Mouse (Mus musculus): Measurements from ENCODE around the gene Slc15a2. TPM values are rescaled to one million over a fixed set of nuclear protein-coding genes. Genes with fewer than 3 reads are reported as not detected.

The Slc15a2 gene
- polyA plus RNA-seq, 1 experiment from 2014 or later = 1.7 TPM

DNA sequence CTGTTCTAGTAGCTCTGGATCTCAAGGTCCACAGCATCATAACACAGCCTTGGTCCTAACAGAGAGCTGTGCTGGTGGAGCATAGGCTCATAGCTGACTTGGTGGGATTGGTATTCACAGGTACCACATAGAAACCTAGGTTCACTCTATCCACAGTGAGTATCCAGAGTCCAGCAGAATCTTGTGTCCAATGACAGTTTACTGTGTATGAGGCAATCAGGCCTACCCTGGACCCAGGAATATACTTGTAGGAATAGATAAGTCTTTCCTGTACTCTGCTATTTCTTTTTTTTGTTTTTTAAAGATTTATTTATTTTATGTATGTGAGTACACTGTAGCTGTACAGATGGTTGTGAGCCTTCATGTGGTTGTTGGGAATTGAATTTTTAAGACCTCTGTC lies 32.2 kb upstream of the Slc15a2 start:
- no peaks in the 10 kb centered on the region for H3K9me3 ChIP-seq (ENCODE audit: control insufficient read depth, low read length)
- no peak for DNase-seq (ENCODE audit: low spot score, missing footprints)
- no peak overlapping the region for H3K27ac ChIP-seq (ENCODE audit: low read depth, low read length)
- no peak overlapping the region for H3K4me2 ChIP-seq
- H3K4me3 ChIP-seq (ENCODE audit: low read depth, low read length) = no peak overlapping the region
- H3K36me3 ChIP-seq (ENCODE audit: control insufficient read depth, insufficient read depth, low read length) = no peaks in the 10 kb centered on the region
- ATAC-seq (ENCODE audit: low FRiP score) = peak; percentile 61; the same call in 1 of the 2 replicates
- no peaks in the 10 kb centered on the region for H3K4me1 ChIP-seq (ENCODE audit: control insufficient read depth, insufficient read depth, low read length)
- no peak overlapping the region for H3K9ac ChIP-seq (ENCODE audit: low read length)
- no peaks in the 10 kb centered on the region for H3K27me3 ChIP-seq (ENCODE audit: control insufficient read depth, insufficient read depth, low read length)

DNA sequence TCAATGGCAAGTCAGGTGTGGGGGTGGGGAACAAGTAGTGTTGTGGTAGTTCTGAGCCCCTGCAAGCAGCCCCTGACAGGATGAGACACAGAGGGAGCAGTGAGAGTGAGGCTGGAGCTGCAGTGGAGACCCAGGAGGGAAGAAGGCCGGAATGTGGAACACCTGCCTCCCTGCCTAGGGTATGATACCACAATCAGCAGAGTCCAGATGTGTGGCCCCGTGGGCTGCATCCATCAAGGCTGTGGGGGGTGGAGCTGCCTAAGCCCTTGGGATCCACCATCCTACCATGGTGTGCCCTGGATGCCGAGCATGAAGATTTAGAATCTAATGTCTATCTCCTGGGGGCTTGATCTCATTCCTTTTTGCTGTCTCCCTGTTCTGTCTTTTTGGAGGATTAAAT lies 28.9 kb upstream of the Slc15a2 start:
- no peaks in the 10 kb centered on the region for H3K9me3 ChIP-seq (ENCODE audit: control insufficient read depth, low read length)
- no peaks in the 10 kb centered on the region for H3K4me1 ChIP-seq (ENCODE audit: control insufficient read depth, insufficient read depth, low read length)
- WGBS = 82% methylated on average over 3 of the region's 3 CpGs
- ATAC-seq (ENCODE audit: low FRiP score) (no peak), DNase-seq (ENCODE audit: low spot score, missing footprints) (no peak)
- no peak overlapping the region for H3K4me2 ChIP-seq
- H3K27ac ChIP-seq (ENCODE audit: low read depth, low read length) = no peak overlapping the region
- no peak overlapping the region for H3K4me3 ChIP-seq (ENCODE audit: low read depth, low read length)
- no peaks in the 10 kb centered on the region for H3K27me3 ChIP-seq (ENCODE audit: control insufficient read depth, insufficient read depth, low read length)
- no peak overlapping the region for H3K9ac ChIP-seq (ENCODE audit: low read length)
- H3K36me3 ChIP-seq (ENCODE audit: control insufficient read depth, insufficient read depth, low read length) = no peaks in the 10 kb centered on the region

DNA sequence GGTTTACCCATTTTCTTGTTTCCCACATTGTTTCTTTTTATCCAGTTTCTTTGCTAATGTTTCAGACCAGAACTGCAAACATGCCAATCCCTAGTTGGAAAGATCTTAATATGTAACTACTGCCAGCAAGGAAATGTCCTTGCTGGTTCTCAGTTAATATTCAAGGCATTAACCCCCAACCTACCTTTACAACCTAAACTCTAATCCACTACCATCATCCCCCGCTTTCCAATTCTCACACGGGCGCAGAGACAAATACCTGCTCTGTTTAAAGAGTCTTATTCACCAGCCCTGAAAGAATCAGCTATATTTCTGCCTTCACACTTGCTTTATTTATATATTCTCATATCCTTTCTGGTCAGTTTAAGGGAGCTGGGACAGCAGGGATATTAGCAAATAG lies 23.9 kb upstream of the Slc15a2 start:
- WGBS = 86% methylated on average over 3 of the region's 3 CpGs
- Histone ChIP-seq H3K4me1 (ENCODE audit: control insufficient read depth, insufficient read depth, low read length) (no peaks in the 10 kb centered on the region), H3K36me3 (ENCODE audit: control insufficient read depth, insufficient read depth, low read length) (no peaks in the 10 kb centered on the region), H3K27ac (ENCODE audit: low read depth, low read length) (no peak overlapping the region), H3K27me3 (ENCODE audit: control insufficient read depth, insufficient read depth, low read length) (no peaks in the 10 kb centered on the region), H3K9me3 (ENCODE audit: control insufficient read depth, low read length) (no peaks in the 10 kb centered on the region), H3K9ac (ENCODE audit: low read length) (no peak overlapping the region), H3K4me2 (no peak overlapping the region), H3K4me3 (ENCODE audit: low read depth, low read length) (no peak overlapping the region)
- DNase-seq (ENCODE audit: low spot score, missing footprints) (no peak), ATAC-seq (ENCODE audit: low FRiP score) (no peak)

DNA sequence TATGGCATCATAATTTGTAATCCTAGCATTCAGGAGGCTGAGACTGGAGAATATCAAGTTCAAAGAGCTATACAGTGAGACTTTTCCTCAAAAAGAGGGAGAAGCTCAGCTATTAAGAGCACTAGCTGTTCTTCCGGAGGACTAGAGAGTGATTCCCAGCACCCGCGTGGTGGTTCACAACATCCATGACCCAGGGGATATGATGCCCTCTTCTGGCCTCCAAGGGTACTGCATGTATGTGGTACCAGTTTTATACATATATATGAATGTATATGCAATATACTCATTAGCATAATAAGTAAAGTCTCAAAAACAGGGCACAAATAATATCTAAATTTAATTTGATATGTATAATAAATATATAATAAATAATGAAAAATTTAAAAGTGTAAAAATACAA lies 17.6 kb upstream of the Slc15a2 start:
- no peaks in the 10 kb centered on the region; the same call in 1 of the 2 replicates for H3K9me3 ChIP-seq (ENCODE audit: control insufficient read depth, low read length)
- H3K27me3 ChIP-seq (ENCODE audit: control insufficient read depth, insufficient read depth, low read length) = no peaks in the 10 kb centered on the region
- H3K4me2 ChIP-seq = no peak overlapping the region
- DNase-seq (ENCODE audit: low spot score, missing footprints) = no peak
- no peak overlapping the region for H3K4me3 ChIP-seq (ENCODE audit: low read depth, low read length)
- H3K9ac ChIP-seq (ENCODE audit: low read length) = no peak overlapping the region
- ATAC-seq (ENCODE audit: low FRiP score) = no peak
- H3K27ac ChIP-seq (ENCODE audit: low read depth, low read length) = no peak overlapping the region
- H3K4me1 ChIP-seq (ENCODE audit: control insufficient read depth, insufficient read depth, low read length) = no peaks in the 10 kb centered on the region
- H3K36me3 ChIP-seq (ENCODE audit: control insufficient read depth, insufficient read depth, low read length) = no peaks in the 10 kb centered on the region
- WGBS = 87% methylated on average over 3 of the region's 3 CpGs

DNA sequence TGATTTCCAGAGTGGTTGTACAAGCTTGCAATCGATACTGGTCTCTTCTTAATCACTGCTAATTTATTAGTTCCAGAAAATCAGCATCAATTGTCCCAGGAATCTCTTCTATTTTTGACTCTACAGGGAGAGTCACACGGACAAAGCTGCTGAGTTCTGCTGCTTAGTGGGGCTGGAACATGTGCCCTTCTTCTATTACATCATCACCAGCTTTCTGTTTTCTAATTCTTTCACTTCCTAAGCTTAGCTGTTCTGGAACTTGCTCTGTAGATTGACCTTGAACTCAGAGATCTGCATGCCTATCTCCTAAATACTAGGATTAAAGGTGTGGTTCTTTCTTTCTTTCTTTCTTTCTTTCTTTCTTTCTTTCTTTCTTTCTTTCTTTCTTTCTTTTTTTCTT lies 13.6 kb upstream of the Slc15a2 start:
- no peaks in the 10 kb centered on the region; the same call in 1 of the 2 replicates for H3K9me3 ChIP-seq (ENCODE audit: control insufficient read depth, low read length)
- no peak overlapping the region for H3K4me3 ChIP-seq (ENCODE audit: low read depth, low read length)
- H3K27me3 ChIP-seq (ENCODE audit: control insufficient read depth, insufficient read depth, low read length) = no peaks in the 10 kb centered on the region
- 87% methylated on average over 2 of the region's 2 CpGs for WGBS
- no peak overlapping the region for H3K4me2 ChIP-seq
- DNase-seq (ENCODE audit: low spot score, missing footprints) = no peak
- H3K9ac ChIP-seq (ENCODE audit: low read length) = no peak overlapping the region
- H3K27ac ChIP-seq (ENCODE audit: low read depth, low read length) = no peak overlapping the region
- no peak for ATAC-seq (ENCODE audit: low FRiP score)
- no peaks in the 10 kb centered on the region for H3K4me1 ChIP-seq (ENCODE audit: control insufficient read depth, insufficient read depth, low read length)
- no peaks in the 10 kb centered on the region for H3K36me3 ChIP-seq (ENCODE audit: control insufficient read depth, insufficient read depth, low read length)

DNA sequence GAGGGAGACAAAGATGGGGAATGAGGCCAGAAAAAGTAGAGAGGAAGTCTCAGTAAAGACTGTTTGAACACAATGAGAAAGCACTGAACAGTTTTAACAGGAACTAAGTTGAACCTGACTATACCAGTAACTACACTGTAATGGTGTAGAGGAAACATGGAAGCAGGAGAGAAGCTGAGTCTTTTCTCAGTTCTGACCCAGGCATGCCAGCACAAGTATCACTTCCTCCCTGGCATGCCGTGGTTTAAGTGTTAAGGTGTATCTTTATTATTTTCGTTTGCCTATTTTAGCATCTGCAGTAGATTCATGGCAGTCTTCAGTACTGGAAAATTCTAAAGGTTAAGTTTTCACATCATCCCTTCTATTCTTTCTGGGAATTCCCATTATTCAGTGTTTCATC lies 10.2 kb upstream of the Slc15a2 start:
- WGBS = 90% methylated on average over 2 of the region's 2 CpGs
- DNase-seq (ENCODE audit: low spot score, missing footprints) = no peak
- Histone ChIP-seq H3K4me1 (ENCODE audit: control insufficient read depth, insufficient read depth, low read length) (no peaks in the 10 kb centered on the region), H3K4me3 (ENCODE audit: low read depth, low read length) (no peak overlapping the region), H3K9me3 (ENCODE audit: control insufficient read depth, low read length) (no peaks in the 10 kb centered on the region), H3K27ac (ENCODE audit: low read depth, low read length) (no peak overlapping the region), H3K9ac (ENCODE audit: low read length) (no peak overlapping the region), H3K36me3 (ENCODE audit: control insufficient read depth, insufficient read depth, low read length) (no peaks in the 10 kb centered on the region), H3K27me3 (ENCODE audit: control insufficient read depth, insufficient read depth, low read length) (no peaks in the 10 kb centered on the region), H3K4me2 (no peak overlapping the region)
- ATAC-seq (ENCODE audit: low FRiP score) = no peak

DNA sequence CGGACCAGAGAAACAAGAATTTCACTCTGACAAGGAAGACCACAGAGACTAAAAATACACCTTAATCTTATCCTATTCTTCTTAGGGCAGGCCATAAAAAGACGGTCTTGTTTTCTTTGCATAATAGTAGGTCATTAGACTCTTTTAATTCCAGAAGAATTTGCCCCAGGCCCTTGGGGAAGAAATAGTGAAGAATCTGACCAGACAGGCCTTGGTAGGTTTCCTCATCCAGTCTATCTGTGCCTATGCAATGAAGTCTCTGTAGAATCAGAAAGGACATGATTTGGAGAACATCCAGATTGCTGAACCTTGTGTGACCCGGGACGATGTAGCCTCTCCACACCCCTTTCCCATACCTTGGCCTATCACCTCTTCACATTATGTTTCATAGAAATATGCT lies 5.4 kb upstream of the Slc15a2 start:
- no peak for ATAC-seq (ENCODE audit: low FRiP score)
- H3K4me3 ChIP-seq (ENCODE audit: low read depth, low read length) = no peak overlapping the region
- H3K9me3 ChIP-seq (ENCODE audit: control insufficient read depth, low read length) = no peaks in the 10 kb centered on the region
- 89% methylated on average over 4 of the region's 4 CpGs for WGBS
- no peak overlapping the region for H3K9ac ChIP-seq (ENCODE audit: low read length)
- H3K27me3 ChIP-seq (ENCODE audit: control insufficient read depth, insufficient read depth, low read length) = no peaks in the 10 kb centered on the region
- H3K27ac ChIP-seq (ENCODE audit: low read depth, low read length) = no peak overlapping the region
- H3K4me1 ChIP-seq (ENCODE audit: control insufficient read depth, insufficient read depth, low read length) = no peaks in the 10 kb centered on the region
- no peak overlapping the region for H3K4me2 ChIP-seq
- no peak for DNase-seq (ENCODE audit: low spot score, missing footprints)
- H3K36me3 ChIP-seq (ENCODE audit: control insufficient read depth, insufficient read depth, low read length) = no peaks in the 10 kb centered on the region

DNA sequence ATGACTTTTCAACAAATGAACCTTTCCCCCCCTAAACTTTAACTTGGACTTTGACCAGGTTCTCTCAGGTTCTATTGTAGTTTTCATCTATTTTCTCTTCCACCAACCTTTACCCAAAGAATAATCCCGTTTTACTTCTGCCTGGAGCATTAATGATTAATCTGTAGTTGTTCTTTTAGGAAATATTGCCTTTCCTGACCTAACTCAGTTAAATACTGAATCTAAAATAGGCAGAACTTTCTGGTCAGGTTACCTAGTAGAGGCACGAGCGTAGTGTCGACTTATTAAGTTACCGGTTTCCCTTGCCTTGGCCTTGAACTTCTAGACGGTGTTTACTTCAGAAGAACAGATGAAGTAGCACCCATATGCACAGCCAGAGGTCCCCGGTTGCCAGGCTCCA lies 1.7 kb upstream of the Slc15a2 start:
- Histone ChIP-seq H3K27ac (ENCODE audit: low read depth, low read length) (no peak overlapping the region), H3K9me3 (ENCODE audit: control insufficient read depth, low read length) (no peaks in the 10 kb centered on the region), H3K4me2 (no peak overlapping the region), H3K9ac (ENCODE audit: low read length) (no peak overlapping the region), H3K4me3 (ENCODE audit: low read depth, low read length) (no peak overlapping the region), H3K4me1 (ENCODE audit: control insufficient read depth, insufficient read depth, low read length) (no peaks in the 10 kb centered on the region), H3K36me3 (ENCODE audit: control insufficient read depth, insufficient read depth, low read length) (no peaks in the 10 kb centered on the region), H3K27me3 (ENCODE audit: control insufficient read depth, insufficient read depth, low read length) (no peaks in the 10 kb centered on the region)
- ATAC-seq (ENCODE audit: low FRiP score) = no peak
- 91% methylated on average over 7 of the region's 7 CpGs for WGBS
- no peak for DNase-seq (ENCODE audit: low spot score, missing footprints)

DNA sequence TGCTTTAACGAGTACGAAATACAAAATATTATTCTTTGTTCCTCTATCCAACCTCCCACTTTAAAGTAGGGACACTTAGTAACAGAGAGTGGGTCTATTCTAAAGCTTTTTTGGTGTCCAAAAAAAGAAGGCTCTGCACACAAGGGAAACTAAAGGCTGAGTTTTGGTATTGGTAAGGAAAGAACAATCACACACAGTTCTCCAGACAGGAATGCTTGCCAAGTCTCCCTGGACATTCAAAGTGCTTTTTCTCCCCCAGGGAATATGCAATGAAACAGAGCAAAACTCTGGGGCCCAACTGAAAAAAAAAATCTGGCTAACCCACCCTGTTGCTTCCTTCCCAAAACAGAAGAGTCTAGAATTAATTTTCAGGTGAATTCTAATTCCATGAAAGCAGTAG lies 616 bp downstream of the Slc15a2 start:
- Histone ChIP-seq H3K4me1 (ENCODE audit: control insufficient read depth, insufficient read depth, low read length) (no peaks in the 10 kb centered on the region), H3K9me3 (ENCODE audit: control insufficient read depth, low read length) (no peaks in the 10 kb centered on the region), H3K27me3 (ENCODE audit: control insufficient read depth, insufficient read depth, low read length) (no peaks in the 10 kb centered on the region), H3K36me3 (ENCODE audit: control insufficient read depth, insufficient read depth, low read length) (no peaks in the 10 kb centered on the region), H3K9ac (ENCODE audit: low read length) (no peak overlapping the region), H3K27ac (ENCODE audit: low read depth, low read length) (no peak overlapping the region), H3K4me2 (no peak overlapping the region), H3K4me3 (ENCODE audit: low read depth, low read length) (no peak overlapping the region)
- 97% methylated on average over 2 of the region's 2 CpGs for WGBS
- ATAC-seq (ENCODE audit: low FRiP score) (no peak), DNase-seq (ENCODE audit: low spot score, missing footprints) (no peak)

DNA sequence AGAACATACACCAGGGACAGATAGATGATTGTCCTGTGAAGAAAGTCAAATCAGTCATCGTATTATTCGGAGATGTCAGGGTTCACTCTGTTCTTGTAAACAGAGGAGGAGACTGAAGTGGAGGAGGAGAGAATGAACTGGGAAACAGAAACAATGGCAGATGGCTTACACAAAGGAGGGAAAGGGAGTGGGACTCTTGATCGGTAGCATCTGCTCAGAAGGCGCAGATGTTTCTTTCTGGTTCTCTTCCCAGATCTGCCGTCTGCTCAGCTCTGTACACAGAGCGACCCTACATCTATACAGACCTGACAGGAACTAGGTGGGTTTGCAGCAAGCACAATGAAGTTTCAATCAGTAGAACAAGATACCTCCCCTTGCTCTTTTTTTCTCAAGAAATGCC lies 9.1 kb downstream of the Slc15a2 start:
- no peak overlapping the region for H3K27ac ChIP-seq (ENCODE audit: low read depth, low read length)
- DNase-seq (ENCODE audit: low spot score, missing footprints) = no peak
- no peaks in the 10 kb centered on the region for H3K9me3 ChIP-seq (ENCODE audit: control insufficient read depth, low read length)
- H3K4me3 ChIP-seq (ENCODE audit: low read depth, low read length) = no peak overlapping the region
- no peaks in the 10 kb centered on the region for H3K4me1 ChIP-seq (ENCODE audit: control insufficient read depth, insufficient read depth, low read length)
- H3K4me2 ChIP-seq = no peak overlapping the region
- no peak overlapping the region for H3K9ac ChIP-seq (ENCODE audit: low read length)
- no peaks in the 10 kb centered on the region for H3K27me3 ChIP-seq (ENCODE audit: control insufficient read depth, insufficient read depth, low read length)
- no peaks in the 10 kb centered on the region for H3K36me3 ChIP-seq (ENCODE audit: control insufficient read depth, insufficient read depth, low read length)
- no peak for ATAC-seq (ENCODE audit: low FRiP score)
- 77% methylated on average over 6 of the region's 6 CpGs for whole genome bisulfite sequencing

Data from midbrain, embryonic 11.5 days (tissue).